Mouse (Mus musculus): ENCODE measurements around the gene Rflnb.

The Rflnb gene

GRCm38 (mm10) chr11:75990965-75991835 lies 36.4 kb downstream of the Rflnb start:
- DNase-seq = no peak

- no peak for DNase-seq
Measured at GRCm38 (mm10) chr11:75985948-75986347, 41.6 kb downstream of the Rflnb start.

GRCm38 (mm10) chr11:75984581-75984980 lies 43.0 kb downstream of the Rflnb start:
- no peak for DNase-seq

GRCm38 (mm10) chr11:75983194-75983593 lies 44.4 kb downstream of the Rflnb start:
- DNase-seq = no peak

GRCm38 (mm10) chr11:75980413-75980812 lies 47.2 kb downstream of the Rflnb start:
- peak; percentile 24 to 47 for DNase-seq

GRCm38 (mm10) chr11:75978051-75978450 lies 49.5 kb downstream of the Rflnb start:
- DNase-seq = peak; percentile 45 to 68

- DNase-seq = peak; percentile 76 to 88
Measured at GRCm38 (mm10) chr11:75976748-75977147, 50.8 kb downstream of the Rflnb start.

GRCm38 (mm10) chr11:75973988-75974387 lies 53.6 kb downstream of the Rflnb start:
- DNase-seq = no peak

- no peak for DNase-seq
Measured at GRCm38 (mm10) chr11:75972916-75973567, 54.5 kb downstream of the Rflnb start.

- no peak for DNase-seq
Measured at GRCm38 (mm10) chr11:75972188-75972587, 55.4 kb downstream of the Rflnb start.

- no peak for DNase-seq
Measured at GRCm38 (mm10) chr11:75970629-75971028, 57.0 kb downstream of the Rflnb start.

Data from thymus, postnatal 36 days (tissue).